Mouse (Mus musculus) megakaryocyte, adult 5-6 weeks (primary cell): ENCODE measurements at regions not wholly inside any gene's neighbourhood (a gene's known extent, or its start where the extent isn't known, plus 50 kb on each side); places are given as distances from the start of the nearest gene placed in this dataset.
A peak's percentile ranks its signal among the peaks of the same experiment; 100 is the strongest.

Source experiments
- ATAC-seq: 2 replicates; pipeline ENCODE4 v1.8.0; 2016; ENCODE audit warnings: mild to moderate bottlenecking, inconsistent platforms; ENCODE audit not compliant: poor library complexity, severe bottlenecking

GRCm38 (mm10) chr12:25924526-25924925 is 490.5 kb downstream of the Rnf144a start:
- no peak for ATAC-seq

GRCm38 (mm10) chr12:25923772-25924171 is 491.3 kb downstream of the Rnf144a start:
- ATAC-seq: no peak

DNA sequence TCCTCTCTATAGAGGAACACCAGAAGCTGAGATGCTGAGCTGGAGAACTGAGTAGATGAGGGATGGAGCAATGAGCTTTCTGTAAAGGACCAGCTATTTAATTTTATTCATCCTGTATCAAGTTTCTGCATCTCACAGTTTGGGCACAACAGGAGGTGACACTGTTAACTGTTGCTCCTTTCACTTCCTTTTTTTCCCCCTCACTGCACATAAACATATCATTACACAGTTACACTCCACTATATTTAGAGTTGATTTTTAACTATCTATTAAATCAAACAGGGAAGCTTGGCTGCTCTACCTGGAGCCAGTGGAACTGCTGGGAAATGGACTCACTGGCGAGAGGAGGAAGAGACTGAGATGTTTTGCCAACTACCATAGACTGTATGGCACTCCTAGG is 509.4 kb downstream of the Rnf144a start:
- ATAC-seq: peak; percentile 66

GRCm38 (mm10) chr12:25896543-25896942 is 518.5 kb downstream of the Rnf144a start:
- no peak for ATAC-seq

DNA sequence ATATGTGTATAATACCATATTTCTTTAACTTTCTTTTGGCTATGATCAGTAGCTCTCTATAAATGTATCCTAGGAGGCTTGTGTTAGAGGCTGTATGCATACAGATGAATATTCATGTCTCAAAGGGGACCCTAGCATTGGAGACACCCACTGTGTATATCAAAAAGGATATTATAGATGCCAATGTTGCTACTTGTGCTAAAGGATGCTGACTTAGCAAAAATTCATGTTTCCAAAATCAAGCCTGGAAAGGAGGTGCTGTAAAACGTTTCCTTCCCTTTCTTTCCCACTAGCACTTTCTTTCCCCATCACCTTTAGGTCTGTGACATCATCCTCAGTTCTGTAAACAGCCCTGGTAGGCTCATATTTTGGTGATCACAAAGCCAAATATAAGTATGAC is 519.4 kb downstream of the Rnf144a start:
- no peak for ATAC-seq

DNA sequence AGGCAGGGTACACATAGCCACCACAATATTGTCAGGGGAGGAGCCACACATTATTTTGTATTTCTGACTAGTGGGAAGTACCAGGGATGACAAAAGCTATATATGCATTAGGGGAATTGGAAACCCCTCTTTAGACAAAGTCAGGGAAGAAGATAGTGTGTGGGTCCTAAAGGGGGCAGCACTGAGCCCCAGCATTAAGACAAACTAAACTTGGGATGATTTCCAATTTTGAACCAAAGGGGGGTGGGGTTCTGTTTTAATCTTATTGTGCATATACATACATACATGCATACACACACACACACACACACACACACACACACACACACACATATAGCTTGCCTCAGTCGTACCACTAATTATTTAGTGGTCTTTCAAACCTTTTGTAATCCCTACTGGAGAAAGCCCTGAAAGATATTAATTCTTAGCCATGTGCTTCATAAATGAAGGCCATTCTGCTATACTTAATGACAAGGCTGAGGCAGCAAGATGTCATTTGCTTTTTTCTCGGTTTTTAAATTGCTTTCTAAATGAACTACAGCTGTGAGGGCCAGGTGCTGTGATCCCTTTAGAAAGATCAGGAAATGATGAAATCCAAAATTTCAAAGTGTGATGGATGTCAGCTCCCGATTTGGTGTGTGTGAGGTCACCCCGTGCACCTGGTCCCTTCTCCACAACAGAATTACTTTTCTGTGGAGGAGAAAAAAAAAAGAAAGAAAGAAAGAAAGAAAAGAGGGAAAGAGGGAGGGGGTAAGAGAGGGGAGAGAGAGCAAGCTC is 523.5 kb downstream of the Rnf144a start:
- ATAC-seq: no peak

- no peak for ATAC-seq
Measured at GRCm38 (mm10) chr12:25890722-25891121, 524.3 kb downstream of the Rnf144a start.

DNA sequence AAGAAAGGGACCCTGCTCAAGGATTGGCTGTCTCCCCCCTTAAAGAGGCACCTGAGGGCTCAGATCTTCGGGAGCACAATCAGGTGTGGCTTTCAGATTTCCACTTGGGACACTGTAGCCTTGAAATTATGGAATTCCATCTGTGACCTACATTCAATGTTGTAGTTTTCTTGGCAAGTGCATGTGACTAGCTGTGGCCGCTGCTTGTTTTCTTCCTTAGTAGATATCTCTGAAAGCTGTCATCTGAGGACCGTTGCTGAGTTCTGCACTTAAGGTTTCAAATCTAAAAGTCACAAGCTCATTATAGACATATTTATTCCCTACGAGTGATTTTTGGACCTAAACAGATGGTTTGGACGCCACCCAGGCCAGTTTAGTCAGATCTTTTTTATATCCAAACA is 531.3 kb downstream of the Rnf144a start:
- ATAC-seq: no peak

DNA sequence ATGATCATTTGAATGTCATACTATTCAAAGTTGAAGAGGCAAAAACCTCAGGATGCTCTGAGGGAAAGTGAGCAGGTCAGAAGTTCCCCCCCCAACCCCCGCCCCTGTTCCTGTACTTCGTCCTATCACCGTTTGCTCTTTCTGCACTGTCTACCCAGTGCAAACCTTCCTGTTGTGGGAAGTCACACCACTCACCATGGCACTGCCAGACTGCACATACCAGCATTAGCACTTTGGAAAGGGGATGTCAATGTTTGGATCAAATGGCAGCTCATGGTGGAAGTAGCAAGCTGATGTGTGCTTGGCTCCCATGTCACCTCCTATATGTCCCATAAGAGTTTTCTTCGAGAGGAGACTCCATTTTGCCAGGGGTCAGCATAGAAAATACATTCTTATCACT is 543.2 kb downstream of the Rnf144a start:
- ATAC-seq: no peak

GRCm38 (mm10) chr12:25871001-25871461 is 544.0 kb downstream of the Rnf144a start:
- no peak for ATAC-seq

DNA sequence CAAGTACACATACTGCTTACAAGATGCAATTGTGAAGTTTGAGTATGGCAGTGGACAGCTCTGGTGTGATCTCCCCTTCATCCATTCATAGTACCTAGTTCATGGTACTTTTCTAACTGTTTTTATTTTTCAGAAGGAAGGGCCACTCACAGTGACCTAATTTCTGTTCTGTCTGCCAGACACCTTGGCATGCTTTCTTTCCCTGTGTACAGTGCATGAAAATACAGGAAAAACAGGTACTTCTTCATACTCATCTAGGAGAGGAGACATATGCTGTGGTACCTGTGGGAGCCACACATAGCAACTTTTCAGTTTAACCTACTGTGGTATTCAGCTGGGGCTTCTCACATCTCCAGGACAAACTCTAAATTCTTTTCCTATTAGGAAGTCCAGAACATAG is 545.2 kb downstream of the Rnf144a start:
- ATAC-seq: no peak

DNA sequence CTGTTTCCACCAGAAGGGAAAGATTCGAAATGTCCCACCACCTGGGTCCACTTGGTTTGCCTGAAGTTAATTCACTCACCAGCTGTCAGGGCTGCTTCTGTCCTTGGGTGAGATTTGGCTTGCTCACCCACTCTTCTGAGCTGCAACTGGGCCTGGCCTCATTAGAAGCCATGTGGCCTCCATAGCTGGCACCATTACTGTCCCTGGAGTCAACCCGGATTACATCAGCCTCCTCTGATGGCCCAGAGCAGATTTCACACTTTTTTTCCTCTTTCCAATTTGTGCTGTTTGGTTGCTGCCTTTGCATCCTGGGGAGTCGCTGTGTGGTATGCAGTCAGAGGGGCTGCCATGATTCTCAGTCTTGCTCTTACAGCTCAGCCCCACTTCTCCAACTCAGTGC is 550.0 kb downstream of the Rnf144a start:
- ATAC-seq: no peak

- ATAC-seq: peak; percentile 63
Measured at GRCm38 (mm10) chr12:25864113-25864852, 550.8 kb downstream of the Rnf144a start.

DNA sequence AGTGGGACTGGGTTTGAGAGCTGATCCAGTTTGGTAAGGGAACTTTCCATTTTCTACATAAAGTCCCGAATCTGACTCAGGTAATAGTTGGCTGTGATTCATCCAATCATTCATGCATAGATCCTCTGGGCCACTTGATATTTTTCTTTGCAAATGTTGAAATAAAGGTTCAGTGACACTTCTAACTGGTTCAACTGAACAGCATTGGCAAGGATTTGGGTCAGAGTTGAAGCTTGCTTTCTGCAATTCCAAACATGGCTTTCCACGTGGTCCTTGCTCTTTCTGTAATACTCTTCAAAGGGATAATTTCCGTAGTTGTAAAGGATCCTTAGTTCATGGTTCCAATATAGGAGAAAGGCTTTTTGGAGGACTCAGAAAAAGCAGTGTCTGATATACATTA is 554.0 kb downstream of the Rnf144a start:
- no peak for ATAC-seq

GRCm38 (mm10) chr12:25858397-25858796 is 556.7 kb downstream of the Rnf144a start:
- no peak for ATAC-seq

DNA sequence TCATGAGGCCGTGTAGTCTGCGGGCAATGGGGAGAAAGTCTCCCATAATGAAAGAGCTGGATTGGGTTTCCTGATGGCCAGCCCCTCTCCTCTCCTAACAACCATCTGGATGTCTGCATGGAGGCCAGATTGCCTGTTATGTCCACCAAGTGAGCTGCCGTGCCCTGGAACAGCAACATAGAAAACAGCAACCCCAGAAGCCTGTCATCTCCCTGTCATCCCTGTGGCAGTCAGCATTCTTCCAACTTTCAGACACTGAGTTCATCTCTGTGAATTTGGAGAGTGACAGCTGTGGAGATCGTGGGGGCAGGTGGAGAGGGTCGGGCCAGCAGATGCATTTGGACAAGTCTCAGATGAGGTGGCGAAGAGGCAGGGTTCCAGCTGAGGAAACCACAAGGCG is 585.0 kb downstream of the Rnf144a start:
- ATAC-seq: no peak

DNA sequence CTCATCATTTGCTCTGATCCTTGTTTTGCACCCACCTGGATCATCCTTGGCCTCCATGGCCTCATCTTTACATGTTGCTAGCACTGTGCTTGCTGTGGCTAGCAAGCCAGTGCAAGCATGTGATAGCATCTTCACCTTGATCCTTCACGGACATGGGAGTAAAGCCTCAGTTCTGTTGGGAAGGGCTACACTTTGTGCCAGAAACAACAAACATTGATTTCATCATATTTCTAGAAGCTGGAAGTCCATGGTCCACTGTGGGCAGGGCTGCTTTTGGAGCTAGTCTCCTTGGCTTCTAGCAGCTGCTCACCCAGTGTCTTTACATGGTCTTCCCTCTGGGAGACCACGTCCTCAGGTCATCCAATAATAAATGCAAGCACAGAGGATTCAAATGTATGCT is 587.1 kb downstream of the Rnf144a start:
- ATAC-seq: no peak

- ATAC-seq: no peak
Measured at GRCm38 (mm10) chr12:25826928-25827327, 588.1 kb downstream of the Rnf144a start.

DNA sequence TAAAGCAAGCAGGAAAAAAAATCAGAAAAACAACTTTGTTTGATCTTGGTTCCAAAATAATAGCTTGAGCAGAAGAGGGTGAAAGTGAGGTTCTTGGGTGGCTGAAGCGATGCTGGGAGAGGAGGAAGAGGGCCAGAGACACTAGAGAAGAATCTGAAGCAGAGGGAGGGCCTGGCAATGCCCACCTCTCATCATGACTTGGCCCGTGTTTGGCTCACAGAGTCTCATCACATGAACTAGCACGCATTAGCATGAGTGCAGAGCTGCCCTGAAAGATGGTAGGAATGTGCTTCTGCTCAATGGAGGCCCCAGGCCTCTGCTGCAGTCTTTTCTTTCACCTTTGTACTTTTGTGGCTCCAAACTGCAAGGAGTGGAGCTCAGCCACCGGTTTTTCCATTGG is 588.6 kb downstream of the Rnf144a start:
- no peak for ATAC-seq

DNA sequence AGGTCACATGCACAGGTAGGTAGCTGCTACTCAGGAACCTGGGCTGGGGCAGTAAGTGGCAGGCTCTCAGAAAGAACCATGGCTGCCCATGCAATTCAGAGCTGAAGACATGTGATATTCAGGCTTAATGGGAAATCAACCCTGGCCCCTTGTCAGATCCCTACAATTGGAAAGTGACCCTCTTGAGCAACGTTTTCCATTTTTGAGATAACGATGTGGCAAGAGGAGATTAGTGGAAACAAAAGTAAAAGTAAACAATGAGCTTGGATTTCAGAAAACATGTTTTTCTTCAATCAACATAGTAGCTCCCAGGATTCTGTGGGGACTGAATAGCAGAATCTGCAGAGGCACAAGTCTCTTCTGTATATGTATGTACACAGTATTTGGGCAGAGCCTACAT is 598.8 kb downstream of the Rnf144a start:
- no peak for ATAC-seq

DNA sequence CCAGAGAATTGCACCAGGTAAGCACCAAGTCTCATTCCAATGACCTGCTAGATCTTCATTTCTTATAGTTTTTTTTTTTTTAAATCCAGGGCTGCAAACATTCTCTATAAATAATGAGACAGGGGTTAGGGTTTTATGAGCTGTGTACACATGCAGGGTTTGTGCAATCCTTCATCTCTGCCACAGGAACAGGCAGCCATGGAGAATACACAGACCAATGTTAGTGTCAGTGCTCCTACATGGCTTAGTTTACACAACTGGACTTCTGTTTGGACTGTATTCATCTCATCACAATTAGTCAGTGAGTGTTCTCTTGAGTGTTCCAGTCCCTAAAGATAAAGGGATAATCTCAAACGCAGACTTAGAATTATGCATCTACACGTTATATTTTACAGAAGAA is 620.0 kb downstream of the Rnf144a start:
- no peak for ATAC-seq

DNA sequence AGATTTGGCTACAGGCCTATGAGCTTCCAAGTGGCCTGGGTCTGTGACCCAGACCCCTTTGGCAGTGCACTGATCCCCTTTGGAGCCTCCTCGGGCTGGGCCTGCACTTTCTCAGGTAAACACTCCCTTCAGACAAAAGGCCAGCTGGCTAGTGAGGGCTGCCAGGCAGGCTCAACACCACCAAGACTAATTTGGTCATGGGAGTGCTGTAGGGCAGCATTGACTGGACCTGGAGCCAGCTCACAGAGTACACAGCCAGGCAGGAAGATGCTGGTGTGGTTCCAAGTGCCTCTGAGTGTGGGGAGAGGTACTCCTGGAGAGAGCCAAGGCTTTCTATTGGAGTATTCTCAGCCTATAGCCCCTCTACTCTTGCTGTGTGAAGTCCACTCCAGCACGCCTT is 620.5 kb downstream of the Rnf144a start:
- ATAC-seq: no peak
